Mouse (Mus musculus) cerebellum, adult 8-10 months (tissue): ENCODE measurements around the gene Gabarapl1.
A peak's percentile ranks its signal among the peaks of the same experiment; 100 is the strongest.

Experiments
- DNase-seq: peaks from one replicate; pipeline ENCODE4 v3.0.0; 2022

The Gabarapl1 gene

DNA sequence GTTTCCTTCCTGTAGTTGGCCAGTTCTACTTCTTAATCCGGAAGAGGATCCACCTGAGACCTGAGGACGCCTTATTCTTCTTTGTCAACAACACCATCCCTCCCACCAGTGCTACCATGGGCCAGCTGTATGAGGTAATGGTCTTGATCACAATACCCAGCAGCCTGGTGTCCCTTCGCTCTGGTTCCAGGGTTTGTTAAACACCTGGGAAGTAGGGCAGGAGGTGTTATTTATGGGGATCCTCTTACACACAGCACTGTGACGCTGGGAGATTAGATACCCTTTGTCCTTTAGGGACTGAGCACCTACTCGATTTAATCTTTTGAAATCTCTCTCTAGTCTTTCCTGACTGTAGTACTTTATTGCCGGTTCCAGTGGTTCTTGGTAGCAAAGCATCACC is 5.6 kb downstream of the Gabarapl1 start:
- DNase-seq = no peak

- DNase-seq = no peak
These were observed 9.0 kb downstream of the Gabarapl1 start for GRCm38 (mm10) chr6:129541931-129542330.

DNA sequence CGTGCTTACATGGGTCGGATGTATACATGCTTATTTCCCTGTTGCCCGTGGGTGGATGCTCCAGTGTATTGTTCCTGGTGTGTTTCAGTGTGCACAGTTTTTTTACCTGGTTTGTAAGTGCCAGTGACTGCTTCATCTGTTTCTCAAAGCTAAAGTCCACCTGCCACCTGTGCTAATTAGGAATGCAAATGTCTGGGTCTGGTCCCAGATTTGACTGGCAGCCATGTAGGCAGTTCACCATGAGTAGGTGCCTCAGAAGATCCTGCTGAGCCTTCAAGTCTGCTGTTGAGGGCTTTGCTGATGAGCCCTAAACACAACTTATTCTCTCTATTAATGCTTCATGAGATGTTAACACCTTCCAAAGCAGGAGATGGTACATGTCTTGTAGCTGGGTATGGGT is 9.6 kb downstream of the Gabarapl1 start:
- DNase-seq = no peak

DNA sequence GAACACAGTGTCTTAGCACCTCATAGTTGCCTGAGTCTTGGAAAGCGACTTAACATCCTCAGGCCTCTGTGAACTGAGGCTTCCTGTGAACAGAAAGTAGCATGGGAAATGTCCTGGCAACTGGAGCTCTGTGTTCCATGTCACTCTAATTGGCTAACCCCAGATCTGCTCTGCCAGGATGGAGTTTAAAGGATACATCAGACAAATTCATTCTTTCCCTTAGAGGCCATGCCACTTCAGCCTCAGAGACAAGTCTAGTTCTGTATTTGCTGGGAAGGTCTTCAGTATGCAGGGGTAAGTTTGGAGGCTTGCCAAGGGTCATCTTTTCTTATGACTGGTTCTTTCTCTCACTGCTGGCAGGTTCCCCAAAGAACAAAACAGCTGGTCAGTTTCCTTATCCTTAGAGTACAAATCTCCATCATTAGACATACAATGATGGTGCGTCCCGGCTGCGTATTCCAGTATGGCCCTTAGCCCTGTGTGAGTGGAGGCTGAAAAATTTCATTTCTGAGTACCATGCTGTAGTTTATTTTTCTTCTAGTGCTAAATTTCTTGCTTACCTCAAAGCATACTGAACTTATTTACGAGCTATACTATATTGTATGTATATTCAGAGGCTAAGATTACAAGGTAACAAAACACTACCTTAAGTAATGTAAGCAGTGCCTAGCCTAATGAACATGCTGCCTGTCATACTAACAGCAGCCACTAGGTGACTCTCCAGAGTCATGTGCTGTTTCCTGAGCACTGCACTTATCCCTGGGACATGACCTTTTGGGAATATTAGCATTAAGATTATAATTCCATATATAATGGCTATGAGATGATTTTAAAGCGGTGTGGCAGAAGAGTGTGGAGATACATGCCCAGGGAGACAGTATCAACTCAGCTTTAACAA is 11.0 kb downstream of the Gabarapl1 start:
- peak; percentile 61 for DNase-seq

- no peak for DNase-seq
These were observed 14.3 kb downstream of the Gabarapl1 start for GRCm38 (mm10) chr6:129547277-129547676.

- DNase-seq = no peak
These were observed 15.0 kb downstream of the Gabarapl1 start for GRCm38 (mm10) chr6:129548009-129548408.

DNA sequence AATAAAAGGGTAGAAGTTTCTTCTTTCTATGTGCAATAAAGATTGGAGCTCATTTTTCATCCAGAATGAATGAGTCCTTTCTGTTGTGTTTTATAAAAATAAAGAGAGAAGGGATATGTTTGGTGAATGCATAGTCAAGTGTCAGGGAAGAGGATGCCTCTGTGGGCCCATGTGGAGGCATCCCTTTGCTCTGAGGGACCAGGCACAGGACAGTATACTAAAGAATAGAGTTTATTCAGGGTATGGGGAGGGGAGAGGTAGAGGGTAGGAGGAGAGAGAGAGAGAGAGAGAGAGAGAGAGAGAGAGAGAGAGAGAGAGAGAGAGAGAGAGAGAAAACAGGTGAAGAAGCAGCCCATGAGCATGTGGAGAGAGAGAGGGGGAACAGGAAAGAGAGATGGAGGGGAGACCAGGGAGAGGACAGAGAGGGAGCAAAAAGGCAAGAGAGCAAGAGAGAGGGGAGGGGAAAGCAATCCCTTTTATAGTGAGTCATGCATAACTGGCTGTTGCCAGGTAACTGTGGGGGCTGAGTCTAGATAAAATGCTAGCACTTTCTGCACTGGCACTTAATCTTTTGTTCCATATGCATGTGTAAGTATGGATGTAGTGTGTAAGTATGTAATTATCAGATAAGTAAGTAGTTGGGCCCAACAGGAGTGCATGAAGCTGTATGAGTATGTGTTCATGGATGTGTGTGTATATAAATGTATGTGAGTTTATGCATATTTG is 24.5 kb downstream of the Gabarapl1 start:
- DNase-seq = no peak

DNA sequence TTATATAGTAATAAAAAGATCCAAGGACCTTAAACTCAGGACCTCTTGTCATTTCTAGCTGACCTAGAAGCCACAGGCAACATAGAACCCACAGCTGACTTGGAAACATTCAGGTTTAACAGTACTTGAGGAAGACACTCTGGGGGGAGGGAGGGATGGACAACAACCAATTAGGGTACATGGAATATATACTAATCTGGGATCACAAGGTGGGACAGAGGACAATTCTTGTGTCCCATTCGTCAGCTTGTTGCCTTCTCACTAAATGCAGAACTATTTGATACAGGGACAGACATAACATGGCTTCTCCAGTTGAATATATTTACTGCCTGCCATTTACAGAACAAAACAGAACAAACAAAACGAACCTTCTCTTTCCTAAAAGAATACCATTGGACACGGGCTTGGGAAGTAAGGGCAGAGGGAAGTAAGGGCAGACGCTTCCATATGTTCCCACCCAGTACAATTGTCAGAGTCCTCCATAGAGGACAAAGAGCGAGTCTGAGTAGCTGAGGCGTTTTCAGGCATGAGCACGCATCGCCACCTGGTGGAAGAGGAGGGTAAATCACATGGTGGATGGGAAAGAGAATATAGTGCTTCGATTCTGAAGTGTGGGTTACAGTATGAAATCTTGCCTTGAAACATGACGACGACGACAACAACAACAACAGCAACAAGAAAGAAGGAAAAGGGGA is 26.1 kb downstream of the Gabarapl1 start:
- DNase-seq = peak; percentile 63

- DNase-seq = no peak
These were observed 26.7 kb downstream of the Gabarapl1 start for GRCm38 (mm10) chr6:129559641-129560027.

GRCm38 (mm10) chr6:129565257-129565656 is 32.3 kb downstream of the Gabarapl1 start:
- no peak for DNase-seq

- no peak for DNase-seq
These were observed 42.4 kb downstream of the Gabarapl1 start for GRCm38 (mm10) chr6:129575315-129575714.

GRCm38 (mm10) chr6:129577605-129578004 is 44.6 kb downstream of the Gabarapl1 start, which contains the start of gene Klre1:
TSS of gene Klre1 (plus strand) at chr6:129577905.
- DNase-seq = no peak

DNA sequence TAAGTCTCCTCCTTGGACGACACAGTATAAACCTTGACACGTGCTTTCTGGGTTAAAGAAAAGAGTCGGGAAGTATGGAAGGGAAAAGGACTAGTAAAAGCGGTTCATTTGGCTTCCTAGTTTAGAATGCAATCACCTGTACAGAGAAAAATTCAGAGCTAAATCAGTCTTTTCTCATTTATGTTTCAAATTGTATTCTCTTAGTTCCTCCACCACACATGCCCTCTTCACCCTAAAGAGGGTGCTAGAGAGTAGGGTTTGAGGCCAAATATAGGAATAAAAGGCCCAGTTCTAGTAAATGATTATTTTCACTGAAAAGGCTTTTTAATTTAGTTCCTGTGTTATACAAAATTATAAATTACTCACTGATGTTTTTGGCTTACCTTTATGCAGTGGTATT is 48.3 kb downstream of the Gabarapl1 start:
- no peak for DNase-seq

GRCm38 (mm10) chr6:129581896-129582295 is 48.9 kb downstream of the Gabarapl1 start:
- no peak for DNase-seq

- no peak for DNase-seq
These were observed 50.1 kb downstream of the Gabarapl1 start for GRCm38 (mm10) chr6:129583014-129583413.

- no peak for DNase-seq
These were observed 58.5 kb downstream of the Gabarapl1 start, which contains the start of gene Klrd1 for GRCm38 (mm10) chr6:129591508-129591907. TSS of gene Klrd1 (plus strand) at chr6:129591782.
